Mouse (Mus musculus) adrenal gland, adult 10 weeks (tissue): ENCODE data around the gene Ifitm3. TPM values are rescaled to one million over a fixed set of nuclear protein-coding genes. Genes with fewer than 3 reads are reported as not detected.

ENCODE experiments used
- polyA plus RNA-seq: library from polyadenylated mRNA; stranded (reverse); fragments of 350-450 nt; fragmentation: Illumina TruSeq; extraction: RNeasy Lipid Tissue Mini Kit (QIAGEN cat#74804); gene quantifications from one replicate; pipeline ENCODE4 v1.2.3, GENCODE M21; 2014; ENCODE audit warnings: low read depth, low replicate concordance

Ifitm3 gene
- 14.5 TPM for polyA plus RNA-seq

DNA sequence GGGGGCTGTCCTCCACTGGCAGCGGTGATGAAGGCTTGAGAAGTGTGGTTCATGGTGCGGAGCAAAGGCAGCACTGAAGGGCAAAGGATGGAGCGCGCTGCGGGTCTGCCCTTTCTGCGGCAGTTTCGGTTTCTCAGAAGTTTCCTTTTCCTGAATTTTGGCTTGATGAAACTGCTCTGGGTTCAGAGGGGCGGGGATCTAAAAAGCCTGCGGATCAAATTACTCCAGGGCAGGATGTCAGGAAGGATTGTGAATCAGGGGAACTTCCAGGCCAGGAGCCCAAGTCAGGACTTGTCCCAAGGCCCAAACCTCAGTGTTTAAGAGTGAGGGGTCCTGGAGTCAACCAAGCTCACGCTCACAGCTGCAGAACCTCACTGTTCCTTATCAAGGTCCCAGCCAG, at the start of gene Ifitm3:
TSS of gene Ifitm3 (minus strand) at position 178 of the 400 bp plus-strand sequence.

GRCm38 (mm10) chr7:141028831-141029230, 18.3 kb upstream of the Ifitm3 start, which contains the start of gene Gm17387:
Gene Gm17387, plus strand, starts transcription at chr7:141029131.

GRCm38 (mm10) chr7:141017824-141018223, 7.3 kb upstream of the Ifitm3 start, which contains the start of gene Ifitm6:
Gene Ifitm6, minus strand, starts transcription at chr7:141017924.

DNA sequence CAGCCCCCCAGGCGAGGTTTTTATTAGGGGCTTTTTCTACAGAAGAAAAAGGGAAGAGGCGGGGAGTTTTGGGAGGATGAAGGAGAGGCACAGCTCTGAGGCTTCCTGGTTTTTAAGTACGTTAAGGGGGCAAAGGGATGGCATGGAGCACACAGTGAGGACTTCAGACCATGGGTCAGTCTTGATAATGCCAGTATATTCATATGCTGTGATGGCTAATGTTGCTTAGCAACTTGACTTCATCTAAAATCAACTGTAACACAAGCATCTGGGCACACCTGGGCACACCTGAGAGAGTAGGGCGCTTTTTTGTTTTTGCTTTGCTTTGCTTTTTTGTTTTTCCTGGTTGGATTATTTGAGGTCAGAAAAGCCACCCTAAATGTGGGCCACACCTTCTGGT, 43.6 kb downstream of the Ifitm3 start, which contains the start of gene Ifitm1:
TSS of gene Ifitm1 (plus strand) at position 301 of the 400 bp plus-strand sequence.

Other genes with a start within 250 kb of the Ifitm3 start
- gene Cyp2e1, start 247.0 kb downstream of the Ifitm3 start, polyA plus RNA-seq: 641 TPM
- gene Syce1, start 222.9 kb downstream of the Ifitm3 start, polyA plus RNA-seq: not detected
- 2.6 TPM for gene Zfp941, start 188.6 kb downstream of the Ifitm3 start, polyA plus RNA-seq
- gene Urah, start 175.8 kb downstream of the Ifitm3 start, polyA plus RNA-seq: not detected
- gene Scgb1c1, start 165.2 kb downstream of the Ifitm3 start, polyA plus RNA-seq: not detected
- not detected for gene Odf3, start 163.0 kb downstream of the Ifitm3 start, polyA plus RNA-seq
- not detected for gene Gm45785, start 154.4 kb downstream of the Ifitm3 start, polyA plus RNA-seq
- 6.5 TPM for gene Ric8a, start 153.8 kb downstream of the Ifitm3 start, polyA plus RNA-seq
- gene Bet1l, start 153.2 kb downstream of the Ifitm3 start, polyA plus RNA-seq: 2.8 TPM
- 154 TPM for gene Psmd13, start 128.8 kb downstream of the Ifitm3 start, polyA plus RNA-seq
- gene Sirt3, start 128.5 kb downstream of the Ifitm3 start, polyA plus RNA-seq: 2.4 TPM
- gene Cox8b, start 110.3 kb downstream of the Ifitm3 start, polyA plus RNA-seq: 4.0 TPM
- gene Nlrp6, start 89.9 kb downstream of the Ifitm3 start, polyA plus RNA-seq: 0.35 TPM
- gene Pgghg, start 69.4 kb downstream of the Ifitm3 start, polyA plus RNA-seq: 2.7 TPM
- gene Ifitm5, start 60.5 kb downstream of the Ifitm3 start, polyA plus RNA-seq: not detected
- not detected for gene Gm45717, start 54.8 kb downstream of the Ifitm3 start, polyA plus RNA-seq
- gene Ifitm2, start 54.8 kb downstream of the Ifitm3 start, polyA plus RNA-seq: 160 TPM
- gene Ifitm1, start 43.5 kb downstream of the Ifitm3 start, polyA plus RNA-seq: 1.6 TPM
- not detected for gene Ifitm6, start 7.2 kb upstream of the Ifitm3 start, polyA plus RNA-seq
- gene Gm17387, start 18.4 kb upstream of the Ifitm3 start, polyA plus RNA-seq: not detected
- not detected for gene B4galnt4, start 50.3 kb upstream of the Ifitm3 start, polyA plus RNA-seq
- not detected for gene Pkp3, start 67.4 kb upstream of the Ifitm3 start, polyA plus RNA-seq
- not detected for gene Sigirr, start 89.8 kb upstream of the Ifitm3 start, polyA plus RNA-seq
- gene Ano9, start 107.0 kb upstream of the Ifitm3 start, polyA plus RNA-seq: not detected
- gene Ptdss2, start 111.6 kb upstream of the Ifitm3 start, polyA plus RNA-seq: 20.6 TPM
- 5.4 TPM for gene Rnh1, start 162.1 kb upstream of the Ifitm3 start, polyA plus RNA-seq
- 8.7 TPM for gene Hras, start 183.2 kb upstream of the Ifitm3 start, polyA plus RNA-seq
- gene Lrrc56, start 183.4 kb upstream of the Ifitm3 start, polyA plus RNA-seq: 0.58 TPM
- gene Lmntd2, start 203.3 kb upstream of the Ifitm3 start, polyA plus RNA-seq: not detected
- 0.64 TPM for gene Rassf7, start 205.1 kb upstream of the Ifitm3 start, polyA plus RNA-seq
- gene Phrf1, start 218.0 kb upstream of the Ifitm3 start, polyA plus RNA-seq: 17.6 TPM